Mouse (Mus musculus) neural tube, embryonic 14.5 days (tissue): ENCODE measurements at regions not wholly inside any gene's neighbourhood (a gene's known extent, or its start where the extent isn't known, plus 50 kb on each side); places are given as distances from the start of the nearest gene placed in this dataset.

Source experiments
- ATAC-seq: fragments of 200-750 bp; cut with Nextera tagmentation; 2 replicates; pipeline ENCODE4 v1.8.0; 2017; ENCODE audit warnings: low read depth, mild to moderate bottlenecking, moderate TSS enrichment, moderate library complexity
- H3K27ac ChIP-seq: fragments of 300-500 bp; sonication (generic); 2 replicates; pipeline ENCODE4 v1.5.1; 2014; ENCODE audit warnings: low read depth, mild to moderate bottlenecking, control low read depth, low read length, moderate library complexity, mixed read lengths
- H3K27me3 ChIP-seq: fragments of 300-500 bp; sonication (generic); 2 replicates; pipeline ENCODE4 v1.6.1; 2014; ENCODE audit warnings: low read length; ENCODE audit not compliant: control insufficient read depth, insufficient read depth
- H3K36me3 ChIP-seq: fragments of 300-500 bp; sonication (generic); 2 replicates; pipeline ENCODE4 v1.6.1; 2014; ENCODE audit warnings: low read length, mixed read lengths; ENCODE audit not compliant: control insufficient read depth, insufficient read depth
- H3K4me1 ChIP-seq: fragments of 300-500 bp; sonication (generic); 2 replicates; pipeline ENCODE4 v1.6.1; 2014; ENCODE audit warnings: low read length; ENCODE audit not compliant: control insufficient read depth, insufficient read depth
- H3K4me2 ChIP-seq: fragments of 300-500 bp; sonication (generic); 2 replicates; pipeline ENCODE4 v1.6.1; 2014; ENCODE audit warnings: mild to moderate bottlenecking, low read depth, low read length, control low read depth
- H3K4me3 ChIP-seq: fragments of 300-500 bp; sonication (generic); 2 replicates; pipeline ENCODE4 v1.5.1; 2014; ENCODE audit warnings: low read depth, low read length, control low read depth, mixed read lengths
- H3K9ac ChIP-seq: fragments of 300-500 bp; sonication (generic); replicated peaks from 2 replicates; pipeline ENCODE4 v1.6.1; 2014; ENCODE audit warnings: low read depth, mild to moderate bottlenecking, control low read depth, low read length, mixed read lengths
- H3K9me3 ChIP-seq: fragments of 300-500 bp; sonication (generic); 2 replicates; pipeline ENCODE4 v1.6.1; 2016; ENCODE audit warnings: low read length; ENCODE audit not compliant: control insufficient read depth
- WGBS: fragments of 180-500 bp; shearing (Covaris S2); extraction: QIAGEN DNeasy Blood & Tissue Kit; methylation state at CpG from one replicate; pipeline ENCODE4 v1.1.7; 2014; 5-methylcytosine and 5-hydroxymethylcytosine counted together

DNA sequence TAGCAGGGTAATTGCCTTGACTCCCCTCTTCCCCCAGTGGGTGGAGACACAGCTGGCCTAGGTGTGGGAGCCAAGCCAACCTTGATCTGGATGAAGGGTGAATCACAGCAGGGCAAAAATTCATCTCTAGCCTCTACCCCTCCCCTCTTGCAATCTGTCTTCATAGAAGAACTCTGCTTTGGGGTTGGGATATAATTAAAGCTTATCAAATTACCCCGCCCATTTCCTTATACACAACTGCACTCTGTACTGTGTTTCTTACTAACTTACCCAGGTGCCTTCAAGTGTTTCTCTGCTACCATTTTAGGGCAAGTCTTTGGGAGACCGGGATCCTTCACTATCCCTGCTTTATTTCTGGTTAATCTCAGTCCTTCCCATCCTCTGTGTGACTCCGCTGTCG lies 138.7 kb upstream of the Plcz1 start:
- WGBS: 87% methylated on average over 4 of the region's 4 CpGs
- H3K36me3 ChIP-seq: no peaks in the 10 kb centered on the region

DNA sequence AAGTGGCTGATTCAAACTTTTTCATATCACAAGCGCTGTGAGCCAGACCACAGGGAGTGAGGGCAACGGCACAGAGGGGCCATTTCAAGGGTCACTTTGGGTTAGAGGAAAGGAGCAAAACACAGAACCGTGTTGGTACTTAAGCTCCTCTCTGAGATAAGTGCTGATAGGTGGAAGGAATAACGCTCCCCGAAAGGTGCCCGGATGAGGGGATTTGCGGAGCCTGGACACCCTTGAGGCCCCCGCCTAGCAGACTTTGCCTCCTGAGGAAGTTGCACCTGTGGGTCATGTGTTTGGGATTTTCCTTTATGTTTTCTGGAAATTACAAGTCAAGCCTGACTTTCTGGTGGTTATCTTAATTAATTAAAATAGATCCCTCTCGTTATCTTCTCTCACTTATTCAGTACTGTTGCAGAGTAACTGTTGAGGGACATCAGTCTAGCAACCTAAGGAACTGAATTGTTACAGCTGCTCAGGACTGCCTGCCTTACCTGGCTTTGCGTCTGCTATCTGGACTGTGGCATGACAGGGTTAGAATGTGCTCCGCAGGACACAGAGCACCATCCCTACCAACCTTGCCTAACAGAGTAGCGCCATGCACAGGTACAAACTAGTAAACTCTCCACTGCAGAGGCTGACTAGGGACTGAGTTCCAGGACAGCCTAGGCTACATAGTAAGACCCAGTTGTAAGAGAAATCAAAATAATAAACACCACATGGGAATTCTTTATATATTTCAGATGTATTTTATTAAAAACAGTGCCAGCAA lies 137.4 kb upstream of the Plcz1 start:
- ATAC-seq: no peak
- no peak overlapping the region for H3K4me3 ChIP-seq
- no peaks in the 10 kb centered on the region for H3K9me3 ChIP-seq
- no peak overlapping the region for H3K27ac ChIP-seq
- no peak overlapping the region for H3K4me2 ChIP-seq
- H3K4me1 ChIP-seq: no peaks in the 10 kb centered on the region
- no peak overlapping the region for H3K9ac ChIP-seq
- no peaks in the 10 kb centered on the region for H3K36me3 ChIP-seq
- no peaks in the 10 kb centered on the region for H3K27me3 ChIP-seq
- WGBS: 89% methylated on average over 12 of the region's 12 CpGs

More for the DNA sequence above, 138.7 kb upstream of the Plcz1 start:
- no peaks in the 10 kb centered on the region for H3K27me3 ChIP-seq
- no peaks in the 10 kb centered on the region for H3K4me1 ChIP-seq
- H3K4me2 ChIP-seq: no peak overlapping the region
- no peak overlapping the region for H3K9ac ChIP-seq
- no peak overlapping the region for H3K27ac ChIP-seq
- H3K9me3 ChIP-seq: no peaks in the 10 kb centered on the region
- H3K4me3 ChIP-seq: no peak overlapping the region
- ATAC-seq: no peak

DNA sequence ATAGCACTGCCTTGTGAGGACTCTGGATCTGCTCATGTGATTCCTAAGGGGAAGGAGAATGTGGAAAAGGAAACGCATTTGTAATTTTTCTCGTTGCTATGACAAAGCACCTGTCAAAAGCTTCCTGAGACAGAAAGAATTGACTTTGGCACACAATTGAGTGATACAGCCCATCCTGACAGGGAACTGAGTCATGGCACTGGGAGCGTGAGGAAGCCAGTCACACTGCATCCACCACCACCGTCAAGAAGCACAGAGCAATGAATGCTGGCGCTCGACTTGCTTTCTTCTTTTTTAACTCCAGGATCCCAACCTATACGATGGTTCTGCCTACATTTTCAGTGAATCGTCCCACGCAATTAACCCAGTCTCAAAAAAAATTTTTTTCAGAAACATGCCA lies 131.5 kb upstream of the Plcz1 start:
- Histone ChIP-seq H3K4me1 (no peaks in the 10 kb centered on the region), H3K27ac (no peak overlapping the region), H3K36me3 (no peaks in the 10 kb centered on the region), H3K9me3 (no peaks in the 10 kb centered on the region), H3K9ac (no peak overlapping the region), H3K27me3 (no peaks in the 10 kb centered on the region), H3K4me3 (no peak overlapping the region), H3K4me2 (no peak overlapping the region)
- ATAC-seq: no peak
- whole genome bisulfite sequencing: 88% methylated on average over 9 of the region's 9 CpGs

DNA sequence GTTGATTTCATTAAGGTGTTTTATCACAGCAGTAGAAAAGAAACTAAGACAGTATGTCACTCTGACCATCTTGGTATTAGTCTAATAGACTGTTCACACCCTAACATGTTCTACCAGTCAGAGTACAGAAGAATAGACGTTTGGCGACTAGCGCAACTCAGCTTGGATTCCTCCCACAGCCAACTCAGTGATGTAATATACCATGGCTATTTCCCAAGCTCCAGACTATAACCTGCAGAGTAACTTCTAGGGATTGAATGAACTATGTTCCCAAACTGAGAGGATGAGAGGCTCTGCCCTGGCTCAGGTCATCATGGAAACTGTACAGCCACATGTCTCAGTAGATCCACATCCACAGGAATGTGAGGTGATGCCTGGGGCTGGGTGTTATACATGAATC lies 128.6 kb upstream of the Plcz1 start:
- Histone ChIP-seq H3K4me1 (no peaks in the 10 kb centered on the region), H3K9ac (no peak overlapping the region), H3K4me2 (no peak overlapping the region), H3K27me3 (no peaks in the 10 kb centered on the region), H3K27ac (no peak overlapping the region), H3K4me3 (no peak overlapping the region), H3K36me3 (no peaks in the 10 kb centered on the region), H3K9me3 (no peaks in the 10 kb centered on the region)
- ATAC-seq: no peak
- WGBS: 93% methylated on average over 3 of the region's 3 CpGs

DNA sequence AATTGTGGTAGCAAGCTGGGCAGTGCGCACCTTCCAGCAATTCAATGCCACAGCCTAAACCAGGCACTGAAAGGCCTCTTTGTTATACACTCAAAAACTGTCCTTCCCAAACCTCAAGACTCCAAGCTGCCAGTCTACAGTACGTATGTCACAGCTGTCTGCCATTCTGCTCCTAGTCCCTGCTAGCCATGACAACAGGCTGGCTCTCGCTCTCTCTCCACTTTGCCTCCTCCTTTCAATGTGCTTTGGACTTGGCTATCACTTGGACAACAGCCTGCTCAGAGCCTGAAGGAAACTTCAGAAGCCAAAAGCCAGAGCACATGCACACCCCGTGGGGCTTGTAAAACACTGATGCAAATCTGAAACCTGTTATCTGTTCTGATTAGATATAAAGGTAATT lies 125.9 kb upstream of the Plcz1 start:
- WGBS: 70% methylated on average over 4 of the region's 4 CpGs
- Histone ChIP-seq H3K27me3 (no peaks in the 10 kb centered on the region), H3K27ac (no peak overlapping the region), H3K4me3 (no peak overlapping the region), H3K9ac (no peak overlapping the region), H3K4me1 (no peaks in the 10 kb centered on the region), H3K36me3 (no peaks in the 10 kb centered on the region), H3K9me3 (no peaks in the 10 kb centered on the region), H3K4me2 (no peak overlapping the region)
- no peak for ATAC-seq

DNA sequence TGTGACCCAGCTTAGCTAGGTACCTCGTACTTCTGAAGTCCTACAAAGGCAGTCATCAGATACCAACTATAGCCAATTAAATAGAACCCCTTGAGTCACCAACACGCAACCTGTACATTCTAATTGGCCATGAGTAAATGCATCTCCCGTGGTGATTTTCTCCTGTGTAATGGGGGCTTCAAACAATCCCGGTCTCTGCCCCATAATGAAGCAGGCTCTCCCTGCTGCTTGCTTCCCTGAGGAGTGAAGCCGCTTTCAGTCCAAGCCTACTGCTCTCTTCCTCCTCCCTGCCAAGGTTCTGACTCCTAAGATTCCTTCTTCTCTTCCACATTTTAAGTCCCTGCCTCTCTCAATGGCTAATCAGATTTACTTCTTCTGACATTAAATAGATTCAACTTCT lies 121.5 kb upstream of the Plcz1 start:
- no peak overlapping the region for H3K4me2 ChIP-seq
- no peaks in the 10 kb centered on the region for H3K27me3 ChIP-seq
- no peaks in the 10 kb centered on the region for H3K36me3 ChIP-seq
- no peak overlapping the region for H3K4me3 ChIP-seq
- 86% methylated on average over 5 of the region's 5 CpGs for WGBS
- ATAC-seq: no peak
- H3K9me3 ChIP-seq: no peaks in the 10 kb centered on the region
- H3K27ac ChIP-seq: no peak overlapping the region
- no peaks in the 10 kb centered on the region for H3K4me1 ChIP-seq
- H3K9ac ChIP-seq: no peak overlapping the region

DNA sequence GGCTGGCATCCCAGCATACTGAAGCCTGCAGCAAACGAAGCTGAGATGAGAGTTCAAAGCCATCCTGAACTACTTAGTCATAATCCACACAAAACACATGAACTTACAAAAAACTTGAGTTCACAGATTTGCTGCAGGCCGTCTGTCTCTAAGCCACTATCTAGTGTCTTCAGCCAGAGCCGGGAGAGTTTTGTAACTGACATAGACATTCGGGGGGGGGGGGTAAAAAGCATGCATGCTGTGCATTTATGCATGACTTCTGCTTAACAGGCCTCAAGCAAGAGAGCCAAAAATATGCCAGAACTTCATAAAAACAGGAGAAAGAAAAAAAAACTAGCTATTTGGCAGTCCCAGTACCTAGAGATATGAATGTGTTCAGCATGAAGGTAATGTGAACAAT lies 120.2 kb upstream of the Plcz1 start:
- WGBS: 78% methylated on average over 4 of the region's 4 CpGs
- no peak overlapping the region for H3K9ac ChIP-seq
- no peak for ATAC-seq

DNA sequence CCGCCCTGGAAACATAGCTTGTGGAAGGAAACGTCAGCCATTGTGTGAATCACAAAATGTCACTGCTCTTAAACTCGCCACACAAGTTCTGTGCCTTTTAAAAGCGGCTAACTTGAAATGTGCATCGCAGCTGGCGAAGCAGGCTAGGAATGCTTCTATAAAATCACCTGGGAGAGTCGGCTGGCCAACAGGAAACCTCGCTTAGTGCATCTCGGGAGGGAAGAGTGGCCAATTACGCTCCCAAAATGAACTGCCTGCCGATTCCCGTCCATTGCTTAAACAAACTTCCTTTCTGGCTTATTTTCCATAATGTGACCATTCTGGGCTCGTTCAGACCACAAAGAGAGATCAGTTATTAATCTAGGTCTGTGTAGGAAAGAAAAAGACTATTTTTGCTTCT lies 119.7 kb upstream of the Plcz1 start:
- no peak for ATAC-seq
- Histone ChIP-seq H3K4me1 (no peaks in the 10 kb centered on the region), H3K27me3 (no peaks in the 10 kb centered on the region), H3K9ac (no peak overlapping the region), H3K9me3 (no peaks in the 10 kb centered on the region), H3K27ac (no peak overlapping the region), H3K4me2 (no peak overlapping the region), H3K36me3 (no peaks in the 10 kb centered on the region), H3K4me3 (no peak overlapping the region)
- WGBS: 88% methylated on average over 13 of the region's 13 CpGs

More for the DNA sequence above, 120.2 kb upstream of the Plcz1 start:
- no peaks in the 10 kb centered on the region for H3K36me3 ChIP-seq
- H3K9me3 ChIP-seq: no peaks in the 10 kb centered on the region
- no peaks in the 10 kb centered on the region for H3K27me3 ChIP-seq
- no peak overlapping the region for H3K4me2 ChIP-seq
- H3K4me1 ChIP-seq: no peaks in the 10 kb centered on the region
- no peak overlapping the region for H3K4me3 ChIP-seq
- H3K27ac ChIP-seq: no peak overlapping the region

DNA sequence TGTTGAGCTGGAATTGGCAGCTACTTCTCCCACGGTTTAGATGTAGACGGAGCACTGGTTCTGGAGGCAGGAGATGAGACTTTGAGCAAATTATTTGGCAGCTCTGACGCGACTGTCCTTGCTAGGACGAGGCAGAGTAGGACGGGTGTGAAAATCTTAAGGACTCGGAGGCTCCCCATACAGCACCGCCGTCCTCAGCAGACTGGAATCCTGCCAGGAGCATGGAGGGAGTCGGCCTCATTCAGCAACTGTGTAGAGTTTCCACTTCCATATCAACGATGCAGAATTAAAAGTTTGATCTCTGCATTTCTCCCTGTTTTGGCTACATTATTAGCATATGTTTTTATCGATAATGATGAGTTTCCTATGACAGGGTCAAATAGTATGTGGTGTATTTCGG lies 117.7 kb upstream of the Plcz1 start:
- Histone ChIP-seq H3K27me3 (no peaks in the 10 kb centered on the region), H3K4me3 (no peak overlapping the region), H3K4me2 (no peak overlapping the region), H3K36me3 (no peaks in the 10 kb centered on the region), H3K27ac (no peak overlapping the region), H3K9ac (no peak overlapping the region), H3K4me1 (no peaks in the 10 kb centered on the region), H3K9me3 (no peaks in the 10 kb centered on the region)
- ATAC-seq: no peak
- 73% methylated on average over 13 of the region's 13 CpGs for WGBS
